Mouse (Mus musculus): ENCODE measurements at regions not wholly inside any gene's neighbourhood (a gene's known extent, or its start where the extent isn't known, plus 50 kb on each side); places are given as distances from the start of the nearest gene placed in this dataset.
A peak's percentile ranks its signal among the peaks of the same experiment; 100 is the strongest.

DNA sequence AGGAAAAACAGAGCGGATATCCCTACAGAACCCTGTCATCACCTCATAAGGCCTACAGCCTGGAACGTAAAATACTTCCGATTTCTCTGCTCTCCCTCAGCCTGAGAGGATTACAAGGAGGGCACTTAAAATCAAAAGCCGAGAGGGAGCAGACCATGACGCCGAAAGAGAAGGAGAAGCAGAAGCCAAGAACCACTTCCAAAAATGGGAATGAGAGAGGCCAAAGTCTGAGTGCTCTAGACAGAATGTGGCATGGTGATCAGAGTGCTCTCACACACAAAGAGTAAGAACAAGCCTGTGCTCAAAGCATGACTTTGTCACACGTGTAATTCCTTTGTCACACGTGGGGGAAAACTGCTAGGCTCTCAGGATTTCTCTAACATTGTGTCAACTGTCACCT is 125.9 kb downstream of the Hlx start:
- DNase-seq (ENCODE audit: low spot score in 2 of 2) = no peak

GRCm38 (mm10) chr1:184605666-184606065 is 126.8 kb downstream of the Hlx start:
- DNase-seq (ENCODE audit: low spot score in 2 of 2) = no peak

GRCm38 (mm10) chr1:184603136-184603535 is 129.3 kb downstream of the Hlx start:
- DNase-seq (ENCODE audit: low spot score in 2 of 2) = no peak

DNA sequence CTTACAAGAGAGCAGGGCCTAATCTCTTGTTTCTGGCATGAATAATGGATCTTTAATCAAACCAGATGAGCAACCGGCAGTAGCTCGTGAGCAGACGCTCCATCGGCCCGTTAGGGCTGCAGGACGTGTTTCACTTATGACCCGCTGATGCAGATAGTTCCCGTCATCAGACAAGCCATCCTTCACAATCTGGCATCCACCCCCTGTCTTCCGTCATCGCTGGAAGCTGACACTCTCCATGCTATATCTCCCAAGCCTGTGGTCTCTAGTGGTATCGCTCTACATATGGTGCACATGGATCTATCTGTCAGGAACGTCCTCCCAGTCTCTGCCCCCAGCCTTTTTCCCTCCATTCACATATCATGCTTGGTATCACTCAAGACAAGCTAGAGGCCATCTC is 137.0 kb downstream of the Hlx start:
- DNase-seq (ENCODE audit: low spot score in 2 of 2) = no peak

GRCm38 (mm10) chr1:184590634-184591033 is 141.8 kb downstream of the Hlx start:
- DNase-seq (ENCODE audit: low spot score in 2 of 2) = no peak

DNA sequence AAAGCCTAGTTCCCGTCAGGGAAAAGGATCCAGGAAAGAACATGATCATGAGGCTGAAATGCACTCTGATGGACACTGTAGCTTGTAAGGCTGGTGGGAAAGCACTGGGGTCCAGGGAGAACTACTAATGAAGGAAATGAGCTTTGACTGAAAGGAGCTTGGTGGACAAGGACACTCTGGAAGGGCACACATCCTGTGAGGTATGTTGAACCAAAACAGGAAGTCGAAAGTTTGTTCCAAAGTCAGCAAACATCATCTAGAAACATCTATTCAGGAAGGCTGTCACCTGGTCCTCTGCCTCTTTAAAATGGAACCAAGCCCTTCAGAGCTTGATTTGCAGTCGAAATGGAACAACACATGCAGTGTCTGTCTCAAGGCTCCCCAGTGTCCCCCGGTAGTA is 143.1 kb downstream of the Hlx start:
- no peak for DNase-seq (ENCODE audit: low spot score in 2 of 2)

- no peak for DNase-seq (ENCODE audit: low spot score in 2 of 2)
Observed at GRCm38 (mm10) chr1:184584505-184584874, 147.9 kb downstream of the Hlx start.

DNA sequence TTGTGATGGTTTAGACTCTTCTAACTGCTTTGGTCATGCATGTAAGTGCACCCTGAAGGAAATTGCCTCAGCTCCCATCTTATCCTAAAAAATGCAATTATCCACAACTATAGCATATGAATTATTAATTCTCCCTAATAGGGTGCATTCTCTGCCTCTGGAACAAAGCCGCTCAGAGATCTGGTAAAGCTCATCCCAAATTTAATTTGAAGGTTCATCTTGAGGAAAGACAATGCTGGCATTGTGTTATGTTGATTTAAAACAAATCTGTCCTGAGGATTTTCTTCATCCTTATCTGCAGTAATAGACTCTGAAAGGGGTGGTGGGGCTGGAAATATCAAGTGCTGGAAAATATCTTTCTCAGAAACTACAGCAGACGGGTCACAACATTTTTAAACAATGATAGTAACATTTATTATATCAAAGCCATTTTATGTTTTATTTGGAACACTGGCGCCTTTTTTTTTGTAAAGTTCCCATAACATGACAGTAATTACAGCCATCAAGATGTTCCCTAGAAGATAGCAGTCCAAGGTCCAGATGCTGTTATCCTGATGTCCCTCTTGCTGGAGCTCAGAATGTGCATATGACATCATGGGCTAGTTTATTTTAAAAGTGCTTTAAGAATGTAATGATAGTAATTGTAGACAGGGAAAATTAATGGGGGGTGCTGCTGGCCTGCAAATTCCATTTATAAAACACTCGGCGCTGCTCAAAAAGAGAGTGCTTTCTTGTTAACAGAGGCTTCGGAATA is 148.5 kb downstream of the Hlx start:
- no peak for DNase-seq (ENCODE audit: low spot score in 2 of 2)

DNA sequence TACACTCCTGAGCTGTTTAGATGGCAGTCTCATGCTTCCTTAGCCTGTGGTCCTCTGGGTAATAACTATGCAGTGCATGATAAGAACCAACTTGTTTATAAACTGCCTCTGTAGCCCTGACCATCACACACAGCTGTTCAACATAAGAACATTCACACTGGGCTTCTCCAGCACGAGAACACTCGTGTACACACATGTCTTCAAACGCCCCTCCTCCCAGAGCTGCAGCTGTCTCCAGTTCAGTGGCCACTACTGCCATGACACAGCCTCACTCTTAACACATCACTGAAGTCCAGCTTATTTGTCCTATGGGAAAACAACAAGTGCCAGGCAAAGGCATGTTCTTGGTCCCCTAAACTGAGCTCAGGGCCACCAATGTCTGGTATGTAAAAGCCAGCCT is 152.9 kb downstream of the Hlx start:
- no peak for DNase-seq (ENCODE audit: low spot score in 2 of 2)

GRCm38 (mm10) chr1:184576527-184576926 is 155.9 kb downstream of the Hlx start:
- DNase-seq (ENCODE audit: low spot score in 2 of 2) = no peak

- DNase-seq (ENCODE audit: low spot score in 2 of 2) = no peak
Observed at GRCm38 (mm10) chr1:184573325-184573724, 159.1 kb downstream of the Hlx start.

- no peak for DNase-seq (ENCODE audit: low spot score in 2 of 2)
Observed at GRCm38 (mm10) chr1:184570681-184571080, 161.7 kb downstream of the Hlx start.

GRCm38 (mm10) chr1:184562926-184563325 is 169.5 kb downstream of the Hlx start:
- no peak for DNase-seq (ENCODE audit: low spot score in 2 of 2)

DNA sequence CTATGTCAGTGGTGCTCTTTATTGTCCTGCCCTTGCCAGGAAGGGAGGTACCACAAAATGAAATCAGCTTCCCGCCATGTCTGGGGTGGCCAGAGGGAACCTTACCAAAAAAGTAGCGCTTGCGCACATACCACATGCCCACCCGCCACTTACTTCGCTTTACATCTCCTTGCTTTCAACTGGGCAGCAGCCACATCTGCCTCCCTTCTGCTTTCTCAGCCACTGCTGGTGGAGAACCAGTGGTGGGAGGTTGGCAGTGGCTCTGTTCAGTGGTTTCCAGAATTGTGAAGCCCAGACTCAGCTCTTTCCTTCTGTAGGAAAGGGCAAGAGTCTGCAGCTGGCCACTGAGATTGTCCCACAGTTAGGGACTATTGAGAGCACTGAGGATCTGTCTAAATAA is 170.2 kb downstream of the Hlx start:
- no peak for DNase-seq (ENCODE audit: low spot score in 2 of 2)

GRCm38 (mm10) chr1:184559543-184559942 is 172.9 kb downstream of the Hlx start:
- DNase-seq (ENCODE audit: low spot score in 2 of 2) = peak; percentile 17 to 36

DNA sequence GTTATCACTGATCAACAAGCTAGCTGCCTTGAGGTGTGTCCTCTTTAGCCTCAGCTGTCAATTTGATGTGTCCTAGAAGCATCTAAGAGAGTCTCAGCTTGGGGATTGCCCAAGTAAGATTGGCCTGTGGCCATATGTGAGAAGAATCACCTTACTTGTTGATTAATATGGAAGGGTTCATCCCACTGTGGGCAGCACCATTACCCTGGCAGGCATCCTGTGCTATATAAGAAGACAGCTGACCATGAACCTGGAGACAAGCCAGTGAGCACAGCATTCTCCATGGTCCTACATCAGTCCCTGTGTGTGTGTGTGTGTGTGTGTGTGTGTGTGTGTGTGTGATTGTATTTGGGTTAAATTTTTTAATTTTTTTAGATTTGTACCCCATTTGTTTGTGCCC is 178.6 kb downstream of the Hlx start:
- DNase-seq (ENCODE audit: low spot score in 2 of 2) = no peak

GRCm38 (mm10) chr1:184550491-184550890 is 181.9 kb downstream of the Hlx start:
- no peak for DNase-seq (ENCODE audit: low spot score in 2 of 2)

- no peak for DNase-seq (ENCODE audit: low spot score in 2 of 2)
Observed at GRCm38 (mm10) chr1:184547650-184548235, 184.7 kb downstream of the Hlx start.

- no peak for DNase-seq (ENCODE audit: low spot score in 2 of 2)
Observed at GRCm38 (mm10) chr1:184546140-184546661, 186.2 kb downstream of the Hlx start.

DNA sequence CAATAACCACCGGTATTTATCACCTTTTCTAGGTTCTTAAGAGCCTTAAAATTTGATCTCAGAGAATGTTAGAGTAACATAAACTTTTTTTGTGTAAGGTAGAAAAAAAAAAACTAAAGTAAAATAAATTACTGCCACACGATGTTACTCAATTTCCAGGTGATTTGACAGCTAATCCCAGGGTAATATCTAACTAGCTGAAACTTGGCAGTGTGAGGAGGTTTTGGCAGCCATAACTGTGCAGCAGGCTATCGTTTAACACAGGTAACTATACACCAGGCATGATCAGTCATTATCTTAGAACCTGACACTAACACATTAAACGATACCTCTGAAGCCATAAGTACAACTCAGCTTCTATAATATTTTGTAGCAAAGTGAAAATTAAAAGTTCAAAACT is 187.3 kb downstream of the Hlx start:
- no peak for DNase-seq (ENCODE audit: low spot score in 2 of 2)

- no peak for DNase-seq (ENCODE audit: low spot score in 2 of 2)
Observed at GRCm38 (mm10) chr1:184542321-184543115, 189.9 kb downstream of the Hlx start.

GRCm38 (mm10) chr1:184539818-184540217 is 192.6 kb downstream of the Hlx start:
- DNase-seq (ENCODE audit: low spot score in 2 of 2) = no peak

Data from frontal cortex, postnatal 10 days (tissue).